Mouse (Mus musculus): ENCODE measurements around the gene Snx5.

Gene Snx5

DNA sequence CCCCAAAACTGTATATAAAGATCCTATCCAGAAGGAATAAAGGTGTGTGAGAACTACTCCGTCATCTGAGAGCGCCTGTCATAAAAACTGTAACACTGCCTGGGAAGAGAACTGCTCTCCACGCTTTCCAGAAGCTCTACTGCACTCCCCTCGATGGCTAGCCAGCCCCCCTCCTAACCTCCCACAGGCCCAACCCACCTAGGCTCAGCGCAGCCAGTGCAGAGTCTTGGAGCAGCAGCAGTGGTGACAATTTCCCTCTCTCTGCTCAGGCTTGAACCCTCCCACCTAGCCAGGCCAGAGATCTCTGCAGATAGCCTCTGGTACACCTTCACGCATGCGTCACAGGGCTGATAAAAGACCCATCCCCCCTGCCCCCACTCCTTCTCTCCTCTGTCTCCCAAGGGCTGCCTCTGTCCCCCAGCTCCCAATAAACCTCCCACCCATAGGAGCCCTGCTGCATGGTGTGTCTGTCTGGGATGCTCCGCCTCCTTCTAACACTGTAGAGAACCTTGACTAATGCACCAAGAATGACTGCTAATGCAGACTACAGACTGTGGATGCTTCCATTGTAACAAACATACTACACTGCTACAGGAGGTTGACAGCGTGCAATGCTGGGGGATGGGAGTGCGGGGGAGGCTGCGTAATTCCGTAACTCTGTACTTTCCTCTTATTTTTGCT lies 43.7 kb downstream of the Snx5 start:
- DNase-seq: no peak

DNA sequence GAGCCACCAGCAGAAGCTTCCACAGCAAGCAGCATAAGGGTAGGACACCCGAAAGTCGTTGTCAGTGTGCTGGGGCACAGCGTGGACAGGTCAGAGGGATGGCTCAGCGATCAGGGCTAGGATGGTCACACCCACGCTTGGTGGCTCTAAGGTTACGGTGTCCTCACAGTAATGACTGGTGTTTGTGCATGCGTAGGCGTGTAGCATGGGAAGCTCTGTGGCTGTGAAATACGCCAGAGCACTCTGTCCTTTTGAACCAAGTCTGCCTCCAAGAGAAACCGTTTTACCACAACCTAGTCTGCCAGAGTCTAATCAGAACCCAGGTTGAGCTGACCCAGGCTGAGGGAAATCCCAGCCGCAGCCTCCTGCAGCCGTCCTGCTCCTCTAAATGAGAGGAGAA lies 46.4 kb downstream of the Snx5 start:
- DNase-seq: no peak

DNA sequence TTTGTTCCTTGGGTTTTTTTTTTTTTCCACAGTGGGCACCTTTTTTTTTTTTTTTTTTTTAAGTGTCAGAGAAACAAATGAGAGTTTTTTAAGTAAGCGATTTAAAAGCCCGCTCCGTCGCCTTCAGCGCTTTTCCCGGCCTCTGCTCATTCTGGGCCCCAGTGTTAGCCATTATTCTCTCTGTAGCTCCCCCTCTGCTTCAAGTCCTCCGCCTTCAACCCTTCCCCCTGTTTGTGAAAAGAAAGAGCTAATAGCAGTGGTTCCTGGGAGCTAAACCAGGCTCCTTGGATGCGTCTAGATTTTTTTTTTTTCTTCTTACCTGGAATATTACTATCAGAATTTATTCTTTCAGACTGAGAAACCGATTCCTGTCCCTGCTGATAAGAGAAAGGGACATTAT lies 55.1 kb downstream of the Snx5 start:
- DNase-seq: no peak

DNA sequence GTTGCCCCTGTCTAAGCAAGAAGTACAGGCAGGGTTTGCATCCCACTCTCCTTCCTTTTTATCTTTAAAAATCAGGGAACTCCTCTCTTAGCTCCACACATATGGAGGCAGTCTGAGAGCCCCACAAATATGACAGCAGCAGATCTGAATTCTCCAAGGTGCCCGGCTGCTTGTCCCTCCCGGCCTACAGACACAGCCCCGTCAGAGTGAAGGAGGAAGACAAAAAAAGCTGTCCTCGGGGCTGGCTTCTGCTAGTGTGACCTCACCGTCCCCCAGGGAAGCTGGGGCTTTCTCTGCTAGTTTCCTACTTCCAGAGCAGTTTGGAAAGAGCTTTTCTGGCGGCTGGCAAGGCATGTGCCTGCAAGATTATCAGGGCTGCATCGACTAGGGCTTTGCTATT lies 55.5 kb downstream of the Snx5 start:
- no peak for DNase-seq

DNA sequence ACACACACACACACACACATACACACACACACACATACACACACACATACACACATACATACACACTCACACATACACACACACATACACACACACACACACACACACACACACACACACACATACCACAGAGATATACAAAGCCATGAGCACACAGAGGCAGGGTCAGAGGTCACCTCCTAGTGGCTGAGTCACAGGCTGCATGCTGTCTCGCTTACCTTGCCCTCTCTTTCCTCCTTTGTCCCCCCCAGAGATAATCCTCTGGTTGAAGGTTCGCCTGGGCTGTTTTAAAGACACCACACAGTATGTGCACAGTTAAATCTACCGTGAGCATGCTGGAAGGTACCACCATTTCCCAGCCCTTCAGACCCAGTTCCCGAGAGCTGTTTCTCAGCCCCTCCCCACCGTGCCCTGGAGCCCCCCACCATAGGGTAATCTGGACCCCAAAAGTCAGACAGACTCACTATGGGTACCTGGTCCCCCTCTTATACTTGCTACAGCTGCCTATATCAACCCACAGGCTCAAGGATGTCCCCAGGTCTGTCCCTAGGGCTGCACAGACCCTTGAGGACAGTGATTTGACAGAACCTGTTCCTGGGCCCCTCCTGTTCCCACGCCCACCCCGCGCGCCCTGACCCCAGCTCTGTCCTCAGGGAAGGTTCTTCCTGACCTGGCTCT lies 56.1 kb downstream of the Snx5 start:
- no peak for DNase-seq

DNA sequence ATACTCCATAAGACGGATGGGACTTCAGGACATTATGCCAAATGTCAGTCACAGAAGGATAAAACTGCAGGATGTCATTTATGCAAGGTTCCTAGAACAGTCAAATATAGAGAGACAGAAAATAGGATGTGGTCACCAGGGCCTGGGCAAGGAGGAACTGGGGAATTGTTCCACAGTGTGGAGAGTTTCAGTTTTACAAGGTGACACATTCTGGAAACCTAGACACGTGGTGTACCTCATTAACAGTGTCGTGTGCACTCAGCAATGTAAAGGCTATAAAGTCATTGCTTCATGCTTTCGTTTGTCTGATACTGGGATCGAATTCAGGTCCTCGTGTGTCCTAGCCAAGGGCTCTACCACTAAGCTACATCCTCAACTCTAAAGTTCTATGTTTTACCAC lies 56.9 kb downstream of the Snx5 start:
- DNase-seq: no peak

DNA sequence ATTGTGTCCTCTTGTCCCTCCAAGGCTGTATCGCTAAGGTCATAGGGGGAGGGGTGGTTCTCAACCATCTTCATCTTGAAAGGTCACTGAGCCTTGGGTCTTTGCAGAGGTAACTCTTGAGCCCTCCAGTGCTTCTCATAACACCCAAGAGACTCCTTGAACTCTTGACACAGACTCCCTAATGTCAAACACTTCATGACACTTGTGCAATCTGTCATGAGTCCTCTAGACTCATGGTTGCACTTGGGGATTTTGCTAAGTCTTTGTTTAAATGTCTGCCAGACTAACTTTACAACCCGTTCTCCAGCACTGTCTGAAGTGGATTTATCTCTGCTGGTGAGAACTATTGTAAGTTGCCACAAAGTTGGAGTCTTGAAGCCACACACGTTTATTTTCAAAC lies 61.3 kb downstream of the Snx5 start:
- DNase-seq: no peak

DNA sequence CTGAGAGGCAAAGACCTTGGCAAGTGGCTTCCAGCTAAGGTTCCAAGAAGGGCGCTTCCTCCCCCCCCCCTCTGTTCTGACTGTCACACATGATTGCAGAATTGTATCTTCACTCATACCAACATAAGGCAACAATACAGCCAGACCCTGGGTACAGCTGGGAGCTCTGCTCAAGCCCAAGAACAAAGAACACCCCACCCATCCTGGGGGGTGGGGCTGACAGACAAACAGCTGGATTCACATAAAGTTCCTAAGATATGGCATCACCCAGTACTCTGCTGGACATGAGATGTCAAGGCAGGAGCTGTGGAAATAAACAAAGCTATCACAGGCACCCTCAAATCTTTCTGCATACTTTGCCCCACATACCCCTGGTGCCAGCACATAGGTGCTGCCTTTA lies 63.3 kb downstream of the Snx5 start:
- no peak for DNase-seq

DNA sequence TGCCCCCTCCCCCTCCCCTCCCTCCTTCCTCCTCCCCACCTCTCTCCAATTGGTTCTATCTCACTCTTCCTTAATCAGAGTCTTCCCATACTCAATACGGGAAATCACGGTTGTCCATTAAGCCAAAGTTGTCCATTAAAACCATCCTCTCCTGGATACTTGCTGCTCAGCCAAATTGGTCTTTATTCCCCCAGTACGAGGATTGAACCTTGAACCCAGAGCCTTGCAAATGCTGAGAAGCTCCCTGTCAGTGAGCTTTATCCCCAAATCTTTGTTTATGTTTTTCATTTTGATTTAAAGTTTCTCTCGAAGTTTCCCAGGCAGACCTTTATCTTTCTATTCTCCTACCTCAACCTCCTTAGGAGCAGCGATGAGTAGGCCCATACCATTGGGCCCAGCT lies 67.7 kb downstream of the Snx5 start:
- DNase-seq: no peak

DNA sequence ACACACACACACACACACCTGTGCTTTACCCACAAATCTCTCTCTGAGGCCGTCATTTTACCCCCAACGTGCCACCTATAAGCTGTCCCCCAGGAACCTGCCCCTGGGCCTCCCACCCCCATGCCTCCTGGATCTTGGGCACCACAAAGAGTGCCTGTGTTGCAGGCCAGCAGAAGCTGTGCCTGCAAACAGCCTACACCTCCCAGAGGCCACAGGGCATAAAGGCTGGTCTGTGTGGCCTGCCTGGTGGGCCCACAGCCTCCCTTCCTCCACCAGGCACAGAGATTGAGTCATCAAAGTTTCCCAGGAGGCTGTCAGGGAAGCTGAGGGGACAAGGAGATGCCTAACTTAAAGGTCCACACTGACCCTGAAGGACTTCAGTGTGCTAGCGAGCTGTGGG lies 68.1 kb downstream of the Snx5 start:
- no peak for DNase-seq

DNA sequence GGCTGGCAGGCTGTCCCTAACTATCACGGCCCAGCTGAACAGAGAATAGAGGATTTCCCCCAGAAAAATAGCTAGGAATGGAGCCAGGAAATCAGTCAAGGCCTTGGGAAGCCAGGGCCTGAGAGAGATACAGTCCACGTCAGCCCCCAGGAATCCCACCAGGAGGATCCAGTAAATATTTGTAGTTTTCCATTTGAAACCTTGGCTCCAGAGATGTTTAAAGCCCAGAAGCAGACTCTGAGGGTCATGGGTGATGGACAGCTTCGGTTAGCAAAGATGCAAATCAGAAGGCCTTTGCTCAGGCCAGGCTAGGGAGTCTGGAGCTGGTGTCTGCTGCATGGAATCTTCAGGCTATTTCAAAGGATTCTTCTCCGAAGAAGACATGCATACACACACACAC lies 68.6 kb downstream of the Snx5 start:
- DNase-seq: no peak
